Mouse (Mus musculus): Measurements from ENCODE around the gene Samd7. TPM values are rescaled to one million over a fixed set of nuclear protein-coding genes. Genes with fewer than 3 reads are reported as not detected.

Gene Samd7
- polyA plus RNA-seq, 1 experiment from 2014 or later, result not detected

DNA sequence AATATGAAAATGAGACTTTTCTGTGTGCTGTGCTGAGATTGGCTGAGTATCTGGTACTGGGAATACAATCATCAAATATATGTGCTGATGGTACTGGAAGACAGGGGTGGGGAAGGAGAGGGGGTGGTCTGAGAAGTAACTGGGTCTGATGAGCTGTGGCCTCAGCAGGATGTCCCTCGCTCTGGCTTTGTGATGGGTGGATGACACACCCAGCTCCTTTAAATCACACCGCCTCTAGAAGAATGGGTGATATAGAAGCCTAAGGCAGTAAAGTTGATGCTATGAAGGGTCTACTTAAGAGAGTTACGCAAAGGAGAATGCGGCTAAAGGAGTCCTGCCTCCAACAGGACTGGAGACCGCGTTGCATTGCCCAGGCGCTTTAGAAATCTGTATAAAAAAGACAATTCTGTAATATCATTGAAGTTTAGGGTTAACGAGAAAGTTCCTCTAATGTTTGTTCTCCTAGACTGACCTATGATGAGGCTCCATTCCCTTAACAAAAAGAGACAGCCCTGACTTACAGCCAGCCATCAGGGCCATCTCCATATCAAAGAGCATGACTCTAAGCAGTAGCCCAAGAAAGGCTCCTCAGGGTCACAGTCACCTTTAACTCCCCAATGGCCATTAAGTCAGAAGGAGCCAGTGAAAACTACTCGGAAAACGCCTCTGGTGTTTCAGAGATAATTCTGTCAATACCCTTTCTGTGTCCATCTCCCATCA lies 21.8 kb upstream of the Samd7 start:
- ATAC-seq, result no peak
- Histone ChIP-seq H3K4me2 (replicated peaks) (no peak overlapping the region), H3K9ac (replicated peaks) (no peak overlapping the region), H3K4me3 (replicated peaks) (no peak overlapping the region), H3K4me1 (replicated peaks) (no peaks in the 10 kb centered on the region), H3K27me3 (no peaks in the 10 kb centered on the region), H3K27ac (no peak overlapping the region), H3K9me3 (no peaks in the 10 kb centered on the region), H3K36me3 (no peaks in the 10 kb centered on the region)
- WGBS, result 62% methylated on average over 10 of the region's 10 CpGs

DNA sequence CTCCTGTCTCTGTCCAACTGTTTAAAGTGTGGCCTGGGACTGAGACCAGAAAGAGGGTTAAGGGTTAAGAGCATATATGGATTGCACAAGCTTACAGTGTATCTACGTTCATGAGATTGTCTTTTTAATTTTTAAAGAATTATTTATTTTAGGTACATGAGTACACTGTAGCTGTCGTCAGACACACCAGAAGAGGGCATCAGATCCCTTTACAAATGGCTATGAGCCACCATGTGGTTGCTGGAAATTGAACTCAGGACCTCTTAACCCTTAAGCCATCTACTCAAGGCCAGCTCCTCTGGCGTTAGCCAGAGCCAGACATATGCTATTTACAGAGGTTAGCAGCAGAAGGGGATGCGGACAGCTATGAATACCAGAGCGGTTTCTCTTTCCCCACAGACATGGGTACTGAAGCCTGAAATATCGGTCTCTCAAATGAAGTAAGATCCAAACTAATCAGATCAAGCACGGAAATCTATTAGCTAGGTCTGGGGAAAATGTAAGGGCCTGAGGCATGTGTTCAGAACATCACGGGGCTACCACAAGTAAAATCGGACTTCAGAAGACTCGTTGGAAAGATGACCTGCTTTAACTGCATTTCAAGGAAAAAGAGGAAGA lies 21.1 kb upstream of the Samd7 start:
- 84% methylated on average over 10 of the region's 10 CpGs for WGBS

DNA sequence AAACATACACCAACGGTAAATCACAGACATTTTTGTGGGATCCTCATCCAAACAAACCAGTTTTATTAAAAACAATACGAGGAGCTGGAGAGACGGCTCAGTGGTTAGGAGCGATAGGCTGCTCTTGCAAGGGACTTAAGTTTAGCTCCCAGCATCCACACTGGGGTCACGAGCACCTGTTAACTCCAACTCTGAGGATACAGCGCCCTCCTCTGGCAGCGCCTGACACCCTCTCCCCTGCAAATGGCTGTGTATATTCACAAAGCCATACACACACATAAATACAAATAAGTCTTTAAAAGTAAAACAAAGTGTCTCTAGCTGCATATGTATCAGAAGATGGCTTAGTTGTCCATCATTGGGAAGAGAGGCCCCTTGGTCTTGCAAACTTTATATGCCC lies 20.6 kb upstream of the Samd7 start:
- no peaks in the 10 kb centered on the region for H3K36me3 ChIP-seq
- H3K9me3 ChIP-seq, result no peaks in the 10 kb centered on the region
- H3K27ac ChIP-seq, result no peak overlapping the region
- ATAC-seq, result no peak
- H3K4me2 ChIP-seq (replicated peaks), result no peak overlapping the region
- H3K4me3 ChIP-seq (replicated peaks), result no peak overlapping the region
- no peaks in the 10 kb centered on the region for H3K4me1 ChIP-seq (replicated peaks)
- no peak overlapping the region for H3K9ac ChIP-seq (replicated peaks)
- WGBS, result 82% methylated on average over 7 of the region's 7 CpGs
- no peaks in the 10 kb centered on the region for H3K27me3 ChIP-seq

More for the DNA sequence above, 21.1 kb upstream of the Samd7 start:
- Histone ChIP-seq H3K36me3 (no peaks in the 10 kb centered on the region), H3K4me2 (replicated peaks) (no peak overlapping the region), H3K27me3 (no peaks in the 10 kb centered on the region), H3K4me1 (replicated peaks) (no peaks in the 10 kb centered on the region), H3K4me3 (replicated peaks) (no peak overlapping the region), H3K27ac (no peak overlapping the region), H3K9me3 (no peaks in the 10 kb centered on the region), H3K9ac (replicated peaks) (no peak overlapping the region)
- no peak for ATAC-seq

DNA sequence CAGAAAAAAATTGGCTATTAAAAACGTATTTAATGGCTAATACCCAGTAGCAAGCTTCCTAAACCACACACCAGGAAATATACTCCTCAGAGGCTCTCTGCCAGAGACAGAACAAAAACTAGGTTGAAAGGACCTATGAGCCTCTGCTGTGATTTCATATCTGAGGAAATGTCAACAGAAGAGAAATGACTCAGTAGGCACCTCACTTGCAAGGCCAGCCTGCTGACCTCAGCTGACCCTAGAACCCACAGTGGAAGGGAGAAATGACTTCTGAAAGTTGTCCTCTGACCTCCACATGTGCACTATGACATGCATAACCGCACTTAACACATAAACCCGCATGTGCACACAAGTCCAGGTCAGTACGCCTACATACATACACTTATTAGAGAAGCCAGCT lies 18.9 kb upstream of the Samd7 start:
- no peak for ATAC-seq
- Histone ChIP-seq H3K4me3 (replicated peaks) (no peak overlapping the region), H3K9me3 (no peaks in the 10 kb centered on the region)

DNA sequence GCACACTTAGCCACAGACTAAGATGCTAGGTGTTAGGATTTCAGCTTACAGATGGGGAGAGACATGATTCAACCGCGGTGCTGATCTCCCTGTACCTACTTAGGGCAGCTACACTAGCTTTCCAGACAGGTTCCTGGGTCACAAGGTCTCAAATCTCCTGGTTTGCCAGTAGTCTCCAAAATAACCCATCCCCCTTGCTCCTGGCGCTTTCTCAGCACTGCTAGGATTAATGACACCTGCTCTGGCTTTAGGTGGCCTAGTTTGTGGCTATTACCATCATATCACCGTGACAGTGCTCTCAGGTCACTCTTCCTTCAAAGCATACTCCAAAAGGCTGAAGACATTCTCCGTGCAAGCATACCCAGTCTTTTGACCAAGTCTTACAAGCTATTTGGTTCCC lies 17.0 kb upstream of the Samd7 start:
- no peak overlapping the region for H3K27ac ChIP-seq
- WGBS, result 89% methylated on average over 5 of the region's 5 CpGs
- no peaks in the 10 kb centered on the region for H3K27me3 ChIP-seq
- ATAC-seq, result no peak
- no peak overlapping the region for H3K9ac ChIP-seq (replicated peaks)
- H3K9me3 ChIP-seq, result no peaks in the 10 kb centered on the region
- H3K4me2 ChIP-seq (replicated peaks), result no peak overlapping the region
- H3K4me3 ChIP-seq (replicated peaks), result no peak overlapping the region
- H3K36me3 ChIP-seq, result no peaks in the 10 kb centered on the region
- H3K4me1 ChIP-seq (replicated peaks), result no peaks in the 10 kb centered on the region

More for the DNA sequence above, 18.9 kb upstream of the Samd7 start:
- Histone ChIP-seq H3K36me3 (no peaks in the 10 kb centered on the region), H3K27me3 (no peaks in the 10 kb centered on the region), H3K4me1 (replicated peaks) (no peaks in the 10 kb centered on the region), H3K4me2 (replicated peaks) (no peak overlapping the region), H3K27ac (no peak overlapping the region), H3K9ac (replicated peaks) (no peak overlapping the region)
- WGBS, result 80% methylated on average over 4 of the region's 4 CpGs

DNA sequence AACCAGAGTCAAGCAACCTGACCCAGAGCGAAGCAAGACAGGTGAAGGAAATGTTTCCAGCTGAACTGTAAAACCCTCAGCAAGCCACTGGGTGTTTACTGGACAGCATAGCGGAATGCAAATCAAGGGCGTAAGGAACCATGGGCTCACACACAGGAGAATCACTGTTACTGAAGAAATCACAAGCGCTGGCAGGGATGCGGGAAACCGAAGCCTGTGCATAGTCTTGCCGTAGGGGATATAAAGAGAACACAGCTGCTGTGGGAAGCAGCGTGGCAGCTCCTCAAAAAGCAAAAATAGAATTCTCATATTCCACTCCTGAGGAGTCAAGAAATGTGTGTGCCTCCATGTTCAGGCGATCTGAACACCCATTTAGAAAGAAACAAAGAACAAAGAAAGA lies 9.3 kb upstream of the Samd7 start:
- Histone ChIP-seq H3K9ac (replicated peaks) (no peak overlapping the region), H3K4me3 (replicated peaks) (no peak overlapping the region), H3K36me3 (no peaks in the 10 kb centered on the region), H3K4me2 (replicated peaks) (no peak overlapping the region), H3K9me3 (no peaks in the 10 kb centered on the region), H3K4me1 (replicated peaks) (0 out of 2 replicates have a peak, but pooled peaks cover 8% of the 10 kb centered on the region), H3K27ac (no peak overlapping the region), H3K27me3 (no peaks in the 10 kb centered on the region)
- peak; percentile 67; the same call in 1 of the 2 replicates for ATAC-seq
- WGBS, result 55% methylated on average over 9 of the region's 9 CpGs

DNA sequence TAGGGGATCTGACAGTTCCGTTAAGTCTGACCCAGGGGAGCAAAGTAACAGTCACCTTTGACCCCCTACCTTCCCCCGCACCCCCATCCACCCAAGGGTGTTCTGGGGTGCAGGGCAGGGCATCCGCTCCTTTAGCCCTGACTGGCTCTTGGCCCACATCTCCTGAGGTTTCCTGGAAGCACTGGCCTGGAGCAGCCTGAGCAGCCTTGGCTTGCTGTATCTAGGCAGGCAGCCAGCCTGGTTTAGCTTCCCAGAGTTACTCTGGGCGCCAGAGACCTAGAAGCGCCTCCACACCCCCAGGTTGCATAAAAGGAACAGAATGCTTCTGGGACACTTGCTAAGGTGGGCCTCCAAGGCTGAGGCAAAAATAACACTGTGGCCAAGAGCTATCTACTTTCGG lies 4.8 kb upstream of the Samd7 start:
- H3K4me1 ChIP-seq (replicated peaks), result 0 out of 2 replicates have a peak, but pooled peaks cover 8% of the 10 kb centered on the region
- H3K27me3 ChIP-seq, result no peaks in the 10 kb centered on the region
- no peaks in the 10 kb centered on the region for H3K9me3 ChIP-seq
- H3K27ac ChIP-seq, result no peak overlapping the region
- WGBS, result 91% methylated on average over 6 of the region's 6 CpGs
- H3K4me3 ChIP-seq (replicated peaks), result no peak overlapping the region
- H3K36me3 ChIP-seq, result no peaks in the 10 kb centered on the region
- no peak for ATAC-seq
- H3K4me2 ChIP-seq (replicated peaks), result no peak overlapping the region
- H3K9ac ChIP-seq (replicated peaks), result no peak overlapping the region

DNA sequence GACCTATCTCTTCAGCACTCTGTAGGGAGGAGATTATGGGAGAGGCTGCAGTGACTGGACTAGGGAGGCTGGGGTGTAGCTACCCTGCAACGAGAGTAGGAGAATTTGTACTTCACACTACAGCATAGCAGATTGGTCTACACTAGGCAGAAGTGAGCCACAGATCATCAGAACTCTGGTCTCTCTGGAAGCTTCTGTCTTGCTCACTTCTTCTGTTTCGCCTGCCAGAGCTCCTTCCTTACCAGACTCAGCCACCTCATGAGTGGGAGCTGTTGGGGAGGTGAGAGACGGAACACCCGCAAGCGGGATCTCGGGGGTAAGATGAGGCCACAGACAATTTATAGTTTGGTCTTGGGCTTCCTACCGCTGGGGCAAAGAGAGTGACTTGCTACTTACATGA lies 3.2 kb upstream of the Samd7 start:
- no peak for ATAC-seq
- 93% methylated on average over 7 of the region's 7 CpGs for WGBS
- Histone ChIP-seq H3K4me1 (replicated peaks) (no peaks in the 10 kb centered on the region), H3K36me3 (no peaks in the 10 kb centered on the region), H3K9ac (replicated peaks) (no peak overlapping the region), H3K4me2 (replicated peaks) (no peak overlapping the region), H3K4me3 (replicated peaks) (no peak overlapping the region), H3K27ac (no peak overlapping the region), H3K27me3 (no peaks in the 10 kb centered on the region), H3K9me3 (no peaks in the 10 kb centered on the region)

DNA sequence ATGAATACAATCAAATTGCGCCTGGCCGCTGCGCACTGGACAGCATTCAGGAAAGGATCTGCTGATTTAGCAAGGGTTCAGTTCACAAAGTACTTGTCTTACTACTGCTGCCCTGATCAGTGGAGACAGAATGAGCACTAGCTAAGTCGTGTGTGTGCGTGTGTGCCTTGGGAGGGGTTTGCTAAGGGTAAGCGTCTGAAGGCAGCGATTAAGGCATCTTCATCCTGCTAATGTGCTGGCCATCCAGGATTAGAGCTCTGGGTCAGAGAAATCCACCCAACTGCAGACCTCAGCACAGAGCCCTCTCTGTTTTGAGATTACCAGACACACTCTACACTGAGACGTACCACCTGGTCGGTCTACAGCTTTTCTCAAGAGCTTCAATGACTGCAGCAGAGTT lies 2.2 kb downstream of the Samd7 start:
- Histone ChIP-seq H3K36me3 (no peaks in the 10 kb centered on the region), H3K4me1 (replicated peaks) (no peaks in the 10 kb centered on the region), H3K4me2 (replicated peaks) (no peak overlapping the region), H3K9ac (replicated peaks) (no peak overlapping the region), H3K4me3 (replicated peaks) (no peak overlapping the region), H3K27me3 (no peaks in the 10 kb centered on the region), H3K27ac (no peak overlapping the region), H3K9me3 (no peaks in the 10 kb centered on the region)
- 85% methylated on average over 9 of the region's 9 CpGs for WGBS
- ATAC-seq, result no peak

DNA sequence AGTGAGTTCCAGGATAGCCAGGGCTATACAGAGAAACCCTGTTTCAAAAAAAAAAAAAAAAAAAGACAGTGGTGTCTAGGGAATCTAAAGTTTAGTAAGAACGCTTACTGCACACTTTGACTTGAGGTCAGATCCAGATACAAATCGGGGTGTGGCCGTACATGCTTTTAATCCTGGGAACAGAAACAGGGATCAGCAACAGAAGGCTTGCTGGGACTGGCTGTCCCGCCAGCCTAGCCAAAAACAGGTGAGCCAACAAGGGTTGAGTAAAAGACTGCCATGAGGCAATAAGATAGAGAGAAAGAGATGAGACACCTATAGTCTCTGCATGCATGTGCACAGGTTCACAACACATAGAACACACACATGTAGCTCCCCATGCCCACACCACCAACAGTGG lies 8.6 kb downstream of the Samd7 start:
- no peak overlapping the region for H3K27ac ChIP-seq
- H3K9me3 ChIP-seq, result no peaks in the 10 kb centered on the region
- ATAC-seq, result no peak
- no peaks in the 10 kb centered on the region for H3K4me1 ChIP-seq (replicated peaks)
- H3K36me3 ChIP-seq, result no peaks in the 10 kb centered on the region
- 95% methylated on average over 4 of the region's 4 CpGs for WGBS
- no peak overlapping the region for H3K4me3 ChIP-seq (replicated peaks)
- no peaks in the 10 kb centered on the region for H3K27me3 ChIP-seq
- no peak overlapping the region for H3K4me2 ChIP-seq (replicated peaks)
- no peak overlapping the region for H3K9ac ChIP-seq (replicated peaks)

DNA sequence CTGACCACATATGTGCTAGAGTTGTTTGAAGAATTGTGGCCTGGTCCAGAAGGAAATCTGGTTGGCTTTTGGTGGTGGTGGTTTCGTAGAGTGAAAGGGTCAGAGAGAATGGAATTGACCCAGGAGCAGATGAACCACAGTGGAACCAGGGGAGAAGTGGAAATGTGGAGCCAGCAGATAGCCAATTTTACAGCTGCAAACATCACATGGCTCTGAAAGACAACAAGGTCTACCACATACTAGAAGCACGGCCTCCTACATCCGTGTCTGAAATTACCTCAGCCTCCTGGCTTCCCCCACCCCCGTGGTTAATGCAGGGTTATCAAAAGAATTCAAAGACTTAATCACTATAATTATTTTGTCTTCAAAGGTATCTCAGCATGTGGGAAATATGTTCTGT lies 18.8 kb downstream of the Samd7 start:
- no peak overlapping the region for H3K4me3 ChIP-seq (replicated peaks)
- H3K9ac ChIP-seq (replicated peaks), result no peak overlapping the region
- no peaks in the 10 kb centered on the region for H3K4me1 ChIP-seq (replicated peaks)
- no peaks in the 10 kb centered on the region for H3K9me3 ChIP-seq
- no peak overlapping the region for H3K27ac ChIP-seq
- no peaks in the 10 kb centered on the region for H3K36me3 ChIP-seq
- no peak overlapping the region for H3K4me2 ChIP-seq (replicated peaks)
- no peak for ATAC-seq
- 90% methylated on average over 4 of the region's 4 CpGs for WGBS
- no peaks in the 10 kb centered on the region for H3K27me3 ChIP-seq

DNA sequence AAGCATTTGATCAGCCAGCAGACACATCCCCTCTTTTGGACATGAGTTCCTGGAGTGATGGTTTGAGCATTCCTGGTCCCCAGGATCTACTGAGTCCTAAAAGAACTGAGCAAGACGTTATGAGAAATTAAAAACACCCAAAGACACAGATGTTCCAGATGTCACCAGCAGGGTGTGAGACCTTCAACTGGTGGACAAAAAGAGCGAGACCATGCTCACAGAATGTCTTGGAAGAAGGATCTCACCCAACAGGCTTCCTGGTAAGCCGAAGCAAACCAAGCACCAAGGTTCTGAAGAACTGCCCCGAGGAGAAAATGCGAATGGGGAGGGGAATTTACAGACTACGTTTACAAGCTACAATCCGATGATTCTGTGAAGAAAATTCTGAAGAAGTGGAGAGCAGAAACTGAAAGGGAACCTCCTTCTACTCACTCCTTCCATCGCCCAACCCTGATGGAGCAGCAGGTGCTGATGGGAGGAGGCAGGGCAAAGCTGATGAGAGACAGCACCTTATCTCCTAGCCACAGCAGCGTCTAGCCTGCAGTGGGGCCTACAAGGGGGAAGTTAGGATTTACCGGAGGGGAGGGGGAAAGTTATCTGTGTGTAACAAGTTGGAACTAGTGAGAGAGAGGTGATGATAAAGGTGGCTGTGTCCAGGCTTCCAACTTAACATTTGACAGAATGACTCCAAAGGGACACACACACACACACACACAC lies 19.4 kb downstream of the Samd7 start:
- H3K4me2 ChIP-seq (replicated peaks), result no peak overlapping the region
- WGBS, result 78% methylated on average over 10 of the region's 10 CpGs
- ATAC-seq, result no peak
- no peaks in the 10 kb centered on the region for H3K4me1 ChIP-seq (replicated peaks)
- H3K27me3 ChIP-seq, result no peaks in the 10 kb centered on the region
- H3K9ac ChIP-seq (replicated peaks), result no peak overlapping the region
- no peak overlapping the region for H3K4me3 ChIP-seq (replicated peaks)
- H3K9me3 ChIP-seq, result no peaks in the 10 kb centered on the region
- H3K36me3 ChIP-seq, result no peaks in the 10 kb centered on the region
- H3K27ac ChIP-seq, result no peak overlapping the region
